Mouse (Mus musculus) CH12.LX (cell line): Measurements from ENCODE around the gene Cdv3.

ENCODE experiments used
- CTCF ChIP-seq, 2 experiments: IDR thresholded peaks in 1 of 2; conservative IDR thresholded peaks in 1 of 2; 2 replicates each; pipeline ENCODE4 v1.5.1; 2011 to 2012; ENCODE audit warnings: low read depth in 2 of 2, low read length in 2 of 2, improper control_type of control experiment in 1 of 2, inconsistent platforms in 1 of 2, mild to moderate bottlenecking in 1 of 2, moderate library complexity in 1 of 2
- KAT2A ChIP-seq: IDR thresholded peaks from 2 replicates; pipeline ENCODE4 v1.6.1; 2012; ENCODE audit warnings: low read length, improper control_type of control experiment, inconsistent platforms; ENCODE audit not compliant: insufficient replicate concordance
- MXI1 ChIP-seq: IDR thresholded peaks from 2 replicates; pipeline ENCODE4 v1.6.1; 2011; ENCODE audit warnings: mild to moderate bottlenecking, low read depth, low read length, improper control_type of control experiment
- NELFE ChIP-seq: IDR thresholded peaks from 2 replicates; pipeline ENCODE4 v1.6.1; 2011; ENCODE audit warnings: low read depth, low read length, improper control_type of control experiment
- POLR2A ChIP-seq: IDR thresholded peaks from 2 replicates; pipeline ENCODE4 v1.6.1; 2011; ENCODE audit warnings: low read depth, mild to moderate bottlenecking, improper control_type of control experiment, low read length
- POLR2AphosphoS2 ChIP-seq: IDR thresholded peaks from 2 replicates; pipeline ENCODE4 v1.6.1; 2011; ENCODE audit warnings: low read depth, low read length, improper control_type of control experiment
- SMC3 ChIP-seq: IDR thresholded peaks from 2 replicates; pipeline ENCODE4 v1.6.1; 2011; ENCODE audit warnings: low read depth, low read length, improper control_type of control experiment
- TCF12 ChIP-seq: IDR thresholded peaks from 2 replicates; pipeline ENCODE4 v1.6.1; 2014; ENCODE audit warnings: low read depth, mild to moderate bottlenecking, inconsistent platforms, low read length, improper control_type of control experiment
- USF1 ChIP-seq: IDR thresholded peaks from 2 replicates; pipeline ENCODE4 v1.6.1; 2014; ENCODE audit warnings: low read depth, mild to moderate bottlenecking, inconsistent platforms, low read length, improper control_type of control experiment
- USF2 ChIP-seq: conservative IDR thresholded peaks from 2 replicates; pipeline ENCODE4 v1.6.1; 2011; ENCODE audit warnings: low read depth, low read length, improper control_type of control experiment

GRCm38 (mm10) chr9:103383576-103383975 is 17.9 kb upstream of the Cdv3 start:
- no peak for TF ChIP-seq POLR2A
- TF ChIP-seq NELFE, result no peak
- TF ChIP-seq USF1, result no peak
- no peak for TF ChIP-seq POLR2AphosphoS2
- no peak for TF ChIP-seq CTCF (conservative IDR thresholded peaks at IDR 0.05 in 1 of 2, IDR thresholded peaks at IDR 0.05 in 1 of 2; ENCODE audit: low read depth in 2 of 2, low read length in 2 of 2)
- TF ChIP-seq KAT2A, result no peak
- no peak for TF ChIP-seq USF2
- TF ChIP-seq MXI1, result no peak
- no peak for TF ChIP-seq SMC3
- peak; percentile 58; the same call in 1 of the 2 replicates for TF ChIP-seq TCF12
